Mouse (Mus musculus): ENCODE data around the gene Htatip2. TPM values are rescaled to one million over a fixed set of nuclear protein-coding genes. Genes with fewer than 3 reads are reported as not detected.

Gene Htatip2
- total RNA-seq, 2 experiments from 2014 or later: 5.3 to 6.9 TPM

DNA sequence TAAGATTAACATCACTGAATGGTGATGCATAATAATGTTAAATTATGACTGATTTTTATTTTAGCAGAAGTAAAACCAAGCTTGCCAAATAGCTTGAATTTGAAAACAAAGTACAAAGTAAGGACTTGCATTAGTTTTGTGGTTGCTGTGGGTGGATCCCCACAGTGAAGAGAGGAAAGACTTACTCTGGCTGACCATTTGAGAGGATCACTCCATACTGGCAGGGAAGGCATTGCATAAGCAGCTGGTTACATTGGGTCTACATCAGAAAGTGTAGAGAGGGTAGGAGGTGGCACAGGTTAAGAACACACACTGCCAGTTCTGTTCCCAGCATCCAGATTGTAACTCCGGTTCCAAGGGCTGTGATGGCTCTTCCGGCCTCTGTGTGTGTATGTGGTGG is 24.1 kb downstream of the Htatip2 start:
- no peak for DNase-seq
- intact Hi-C loops (cut with DNase I): no loop called here

DNA sequence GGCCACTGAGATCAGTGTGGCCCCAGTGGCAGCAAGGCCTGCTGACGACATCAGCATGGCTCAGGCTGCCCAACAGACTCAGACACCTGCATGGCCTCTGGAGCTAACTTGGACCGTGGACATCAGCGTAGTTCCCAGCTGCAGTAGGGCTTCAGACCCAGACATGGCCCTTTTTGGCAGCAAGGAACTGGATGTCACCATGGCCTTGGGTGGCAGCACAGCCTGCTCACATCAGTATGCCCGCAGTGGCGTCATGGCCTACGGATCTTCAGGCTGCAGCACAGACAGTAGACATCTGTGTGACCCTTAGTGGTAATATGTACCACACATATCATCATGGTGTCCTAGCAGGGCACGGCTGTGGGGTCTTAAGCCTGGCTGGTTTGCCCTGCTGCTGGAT is 26.2 kb downstream of the Htatip2 start:
- no peak for DNase-seq
- intact Hi-C loops (cut with DNase I): no loop called here

DNA sequence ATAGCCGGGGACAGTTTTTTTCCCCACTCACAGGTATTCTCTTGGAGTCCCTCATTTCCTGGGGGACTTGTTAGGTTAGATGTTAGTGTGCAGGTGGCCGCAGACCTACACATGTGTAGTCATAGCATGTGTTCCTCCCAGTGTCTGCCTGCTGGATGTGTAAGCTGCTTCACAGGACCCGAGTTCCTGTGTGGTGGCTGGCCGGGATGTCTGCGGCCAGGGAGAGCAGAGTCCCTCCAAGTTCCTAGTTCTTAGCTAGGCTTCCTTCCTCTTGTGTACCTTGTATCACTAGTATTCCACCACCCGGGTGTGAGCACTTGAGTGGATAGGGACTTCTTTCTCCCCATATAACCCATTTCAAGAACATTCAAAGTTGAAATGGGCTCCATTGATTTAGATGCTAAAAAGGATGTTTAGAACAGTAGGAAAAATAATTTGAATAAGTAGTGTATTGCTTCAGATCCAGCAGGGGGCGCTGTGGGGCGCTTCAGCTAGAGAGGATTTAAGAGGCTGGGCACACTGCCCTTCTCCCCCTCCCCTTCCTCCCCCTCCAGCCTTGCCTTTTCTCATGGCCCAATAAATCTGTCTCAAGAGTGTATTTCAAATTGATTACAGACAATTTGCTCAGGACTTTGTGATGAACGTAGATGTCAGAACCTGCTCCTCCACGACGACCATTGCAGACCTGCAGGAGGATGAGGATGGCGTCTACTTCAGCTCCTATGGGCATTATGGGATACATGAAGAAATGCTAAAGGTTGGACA is 27.9 kb downstream of the Htatip2 start:
- peak; percentile 58 to 64 for DNase-seq
- intact Hi-C loops (cut with DNase I): no loop called here

DNA sequence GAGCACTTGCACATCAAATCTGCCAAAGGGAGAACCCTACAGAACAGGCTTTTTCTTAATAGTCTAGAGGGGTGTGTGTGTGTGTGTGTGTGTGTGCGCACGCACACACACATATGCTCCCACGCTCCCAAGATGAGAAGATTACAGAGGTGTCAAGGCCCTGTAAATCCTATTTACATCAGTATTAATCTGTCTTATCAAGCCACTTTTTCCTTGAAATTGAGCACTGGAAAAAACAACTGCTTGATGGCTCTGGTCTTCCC is 28.4 kb downstream of the Htatip2 start:
- no peak for DNase-seq
- intact Hi-C loops (cut with DNase I): no loop called here

DNA sequence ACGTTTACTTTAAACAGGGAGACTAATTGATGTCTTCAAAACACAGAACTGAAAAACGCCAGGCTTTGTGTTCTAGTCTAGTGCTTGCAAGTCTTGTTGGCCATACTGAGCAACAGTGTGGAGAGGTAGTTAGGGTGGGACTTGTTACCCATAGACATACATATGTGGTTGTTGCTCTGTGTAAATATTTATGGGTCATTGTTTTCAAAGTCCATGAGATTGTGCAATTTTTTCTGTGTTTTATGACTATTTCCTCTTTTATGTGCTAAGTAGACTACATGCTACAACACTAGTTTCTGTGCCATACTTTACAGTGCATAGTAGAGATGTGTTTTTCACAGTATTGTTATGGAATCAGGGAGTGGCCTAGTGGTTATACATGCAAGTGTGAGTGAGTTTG is 35.4 kb downstream of the Htatip2 start:
- no peak for DNase-seq
- intact Hi-C loops (cut with DNase I): no loop called here

DNA sequence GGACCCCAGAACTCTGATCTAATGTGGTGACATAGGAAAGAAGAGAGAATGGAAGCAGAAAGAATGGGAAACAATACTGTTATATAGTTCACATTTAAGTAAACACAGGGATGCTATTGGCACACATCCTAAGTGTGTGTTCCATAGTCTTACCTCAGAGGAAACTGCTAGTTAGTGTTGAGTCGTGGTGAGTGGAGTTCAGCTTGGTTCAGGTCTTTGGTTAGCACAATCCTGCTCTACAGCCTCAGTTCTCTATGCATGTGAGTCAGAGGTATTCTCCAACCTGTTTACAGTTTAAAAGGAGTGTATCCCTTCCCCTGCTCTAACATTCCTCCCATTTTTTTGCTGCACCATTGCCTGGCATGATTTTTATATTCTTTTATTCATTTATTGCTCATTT is 38.3 kb downstream of the Htatip2 start:
- no peak for DNase-seq

DNA sequence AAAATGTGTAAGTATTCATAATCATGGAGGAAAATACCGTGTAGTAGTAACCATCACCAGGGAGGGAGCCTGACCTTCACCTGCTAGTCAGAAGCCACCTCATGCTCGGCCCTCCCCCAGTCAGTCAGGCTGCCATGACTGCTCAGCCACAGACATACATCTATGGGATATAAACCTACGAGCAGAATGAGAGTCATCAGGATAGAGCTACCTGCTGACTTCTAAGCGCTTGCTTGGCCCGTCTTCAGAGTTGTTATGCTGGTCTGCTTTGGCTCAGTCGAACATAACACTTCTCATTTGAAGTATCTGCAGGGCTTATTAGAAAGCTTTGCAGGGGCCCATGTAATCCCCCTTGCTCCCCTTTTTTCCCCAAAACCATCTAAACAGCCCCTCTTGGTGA is 44.6 kb downstream of the Htatip2 start:
- intact Hi-C loops (cut with DNase I): no loop called here
- DNase-seq: no peak

More for the DNA sequence above, 38.3 kb downstream of the Htatip2 start:
- intact Hi-C loops (cut with DNase I): no loop called here

DNA sequence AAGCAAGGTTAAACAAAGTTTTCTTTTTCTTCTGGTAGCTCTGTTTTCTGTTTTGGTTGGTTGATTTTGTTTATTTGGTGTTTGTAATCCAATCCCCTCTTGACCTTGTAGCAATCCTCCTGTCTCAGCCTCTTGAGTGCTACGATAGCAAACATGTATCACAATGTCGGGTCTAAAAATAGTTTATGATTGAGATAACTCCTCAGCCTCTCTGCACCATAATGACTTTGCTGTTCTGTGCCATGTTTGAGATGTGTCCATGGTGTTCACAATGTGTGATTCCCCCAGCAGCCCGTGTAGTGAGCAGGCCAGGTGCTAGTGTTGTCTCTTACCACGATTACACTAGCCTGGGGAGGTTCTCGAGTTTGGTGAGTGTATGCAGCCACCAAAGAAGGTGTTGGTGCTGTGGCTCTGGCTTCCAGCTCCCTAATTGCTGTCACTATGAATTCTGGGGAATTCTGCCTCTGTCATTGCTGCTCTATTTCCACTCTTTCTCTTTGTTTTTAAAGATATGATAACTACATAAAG is 45.8 kb downstream of the Htatip2 start:
- no peak for DNase-seq
- intact Hi-C loops (cut with DNase I): no loop called here

DNA sequence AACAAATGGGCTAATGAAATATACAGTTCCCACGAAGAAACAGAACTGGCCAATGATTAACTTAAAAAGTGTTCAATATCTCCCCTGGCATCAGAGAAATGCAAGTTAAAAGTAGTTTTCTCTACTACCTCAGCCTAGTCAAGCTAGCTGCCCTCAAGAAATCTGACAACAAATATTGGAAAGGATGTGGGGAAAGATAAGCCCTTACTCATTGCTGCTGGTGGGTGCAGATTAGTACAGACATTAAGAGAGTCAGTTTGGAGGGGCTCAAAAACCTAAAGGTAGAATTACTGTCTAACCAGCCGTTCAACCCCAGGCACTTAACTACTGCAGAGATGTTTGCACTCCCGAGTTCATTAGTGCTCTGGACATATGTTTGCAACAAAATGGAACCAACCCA is 46.7 kb downstream of the Htatip2 start:
- intact Hi-C loops (cut with DNase I): no loop called here
- DNase-seq: no peak

DNA sequence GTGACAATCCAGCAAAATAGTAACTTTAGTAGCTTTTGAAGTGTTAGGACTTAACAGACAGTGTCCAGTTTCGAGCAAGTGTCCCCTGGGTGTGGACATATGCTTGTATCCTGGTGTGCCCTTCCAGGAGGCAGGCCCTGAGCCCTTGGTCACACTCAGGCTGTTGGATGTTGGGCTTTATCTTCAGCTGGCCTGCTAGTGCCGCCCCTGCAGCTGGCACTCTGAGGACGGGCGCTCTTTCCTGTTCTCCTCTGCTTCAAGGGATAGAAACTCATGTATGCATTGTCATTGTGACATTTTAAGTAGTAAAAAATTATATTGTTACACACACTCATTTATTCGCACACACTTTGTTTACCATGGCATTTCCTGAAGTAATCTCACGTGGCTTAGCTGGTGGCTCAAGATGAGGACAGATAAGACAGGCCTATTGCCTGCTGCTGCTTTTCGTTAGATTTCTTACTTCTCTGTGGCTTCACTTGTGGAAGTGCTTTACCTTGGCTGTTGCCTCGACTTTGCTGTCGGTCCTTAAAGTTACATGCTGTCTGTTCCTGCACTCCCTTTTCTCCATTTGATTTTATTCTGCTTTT is 48.3 kb downstream of the Htatip2 start:
- intact Hi-C loops (cut with DNase I): no loop called here
- no peak for DNase-seq

DNA sequence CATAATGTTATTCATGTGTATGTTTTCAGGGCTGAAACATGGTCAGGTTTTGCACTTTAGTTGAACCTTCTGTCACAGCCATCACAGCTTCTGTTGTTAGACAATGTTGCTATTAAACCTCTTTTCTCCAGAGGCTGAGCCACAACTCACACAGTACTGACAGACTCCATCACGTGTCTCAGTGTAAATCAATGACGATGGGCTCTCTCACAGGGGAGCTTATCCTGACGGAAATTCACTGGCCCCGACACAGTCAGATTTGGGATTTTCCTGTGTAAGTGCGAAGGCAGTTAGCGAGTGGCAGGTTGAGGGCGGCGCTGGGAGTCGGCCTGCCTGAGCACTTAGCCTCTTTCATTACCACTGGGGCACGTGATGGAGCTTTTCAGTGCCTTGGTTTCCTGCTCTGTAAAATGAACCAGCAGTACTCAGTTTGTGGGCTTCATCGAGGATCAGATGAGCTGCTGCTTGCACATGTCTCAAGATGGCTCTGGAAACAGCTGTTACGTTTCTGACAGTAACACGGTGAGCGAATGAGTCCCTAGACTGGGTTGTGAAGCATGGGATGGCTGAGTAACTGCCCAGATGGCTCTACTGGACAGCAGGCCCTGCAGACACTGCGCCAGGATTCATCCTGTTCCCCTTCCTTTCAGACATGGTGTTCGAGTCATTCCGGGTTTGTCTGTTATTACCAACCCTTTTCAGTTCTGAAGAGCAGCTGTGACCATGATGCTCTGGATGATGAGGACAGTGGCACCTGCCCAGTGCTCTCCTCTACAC is 49.1 kb downstream of the Htatip2 start:
- intact Hi-C loops (cut with DNase I): no loop called here
- DNase-seq: no peak

DNA sequence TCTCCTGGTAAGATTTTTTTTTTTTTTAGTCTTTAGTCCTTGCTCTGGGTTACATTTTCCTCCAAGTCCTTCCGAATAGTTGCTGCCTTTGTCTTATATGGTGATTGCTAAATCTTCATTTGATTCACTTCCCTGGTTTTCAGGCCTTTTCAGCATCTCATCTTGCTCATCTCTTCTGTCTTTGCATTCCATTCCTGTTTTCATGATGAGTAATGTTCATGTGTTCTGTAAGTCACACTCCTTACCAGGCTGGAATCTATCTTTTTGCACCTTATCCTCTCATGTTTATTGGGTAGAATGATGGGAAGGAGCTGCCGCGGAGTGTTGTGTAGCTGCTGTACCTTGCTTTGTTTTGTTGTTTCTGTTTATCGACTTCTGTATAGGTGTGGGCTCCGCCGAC is 50.2 kb downstream of the Htatip2 start:
- DNase-seq: no peak

DNA sequence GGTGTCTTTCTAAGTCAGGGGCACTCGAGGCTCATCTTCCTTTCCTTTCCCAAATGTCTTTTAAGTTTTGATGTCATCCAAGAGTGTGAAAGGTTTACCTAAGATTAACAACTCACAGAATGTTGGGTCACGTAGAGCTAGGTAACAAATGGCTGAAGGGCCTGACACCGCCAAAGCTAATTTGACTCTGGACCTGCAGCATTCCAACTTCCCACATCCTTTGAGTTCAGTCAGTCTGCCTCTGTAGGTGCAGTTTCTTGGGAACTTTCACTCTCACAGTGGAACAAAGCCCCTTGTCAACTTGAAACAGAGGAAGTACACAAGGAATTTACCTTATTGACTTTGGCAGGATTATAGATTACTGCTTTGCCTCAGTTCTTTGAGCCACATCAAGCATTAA is 50.6 kb downstream of the Htatip2 start:
- intact Hi-C loops (cut with DNase I): no loop called here
- no peak for DNase-seq

More for the DNA sequence above, 50.2 kb downstream of the Htatip2 start:
- intact Hi-C loops (cut with DNase I): no loop called here

DNA sequence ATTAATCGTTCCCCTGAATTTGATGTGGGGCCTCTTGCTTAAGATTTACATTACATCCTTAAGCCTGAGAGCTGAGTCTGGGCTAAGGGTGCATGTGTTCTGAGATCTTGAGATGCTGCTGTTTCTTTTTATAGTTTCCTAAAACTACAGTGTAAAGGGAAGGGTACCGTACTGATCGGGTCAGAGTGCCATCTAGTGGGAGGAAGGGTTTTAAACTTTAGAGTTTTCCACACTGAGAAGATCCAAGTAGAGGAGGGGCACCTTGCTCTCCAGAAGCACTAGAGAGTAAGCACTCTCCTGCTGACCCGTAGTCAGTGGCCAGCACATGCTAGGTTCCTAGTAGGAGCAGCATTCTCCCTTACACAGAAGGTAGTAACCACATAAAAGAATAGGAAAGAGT is 52.4 kb downstream of the Htatip2 start:
- DNase-seq: peak in 1 of 2 experiments; percentile 2
- intact Hi-C loops (cut with DNase I): loop anchor here (5.0 kb wide), 1 partner anchor 66 kb away; no protein-coding TSS in a partner anchor

DNA sequence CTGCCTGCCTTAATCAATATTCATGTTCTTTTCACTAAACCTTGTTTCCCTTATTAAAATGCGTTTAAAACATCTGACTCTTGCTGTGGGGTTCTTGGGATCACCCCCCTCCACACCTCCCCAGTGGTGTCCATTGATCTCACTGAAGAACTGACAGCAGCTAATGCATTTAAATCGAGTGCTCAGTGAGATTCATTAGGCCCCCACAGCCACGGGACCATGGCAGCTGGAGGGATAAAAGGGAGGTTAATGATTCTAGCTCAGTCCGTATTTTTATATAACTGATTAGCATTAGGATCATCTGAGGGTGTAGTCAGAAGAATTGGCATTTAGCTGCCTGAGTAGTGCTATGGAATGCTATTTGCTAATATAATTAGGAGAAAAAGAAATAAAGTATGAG is 60.5 kb downstream of the Htatip2 start:
- no peak for DNase-seq
- intact Hi-C loops (cut with DNase I): no loop called here

DNA sequence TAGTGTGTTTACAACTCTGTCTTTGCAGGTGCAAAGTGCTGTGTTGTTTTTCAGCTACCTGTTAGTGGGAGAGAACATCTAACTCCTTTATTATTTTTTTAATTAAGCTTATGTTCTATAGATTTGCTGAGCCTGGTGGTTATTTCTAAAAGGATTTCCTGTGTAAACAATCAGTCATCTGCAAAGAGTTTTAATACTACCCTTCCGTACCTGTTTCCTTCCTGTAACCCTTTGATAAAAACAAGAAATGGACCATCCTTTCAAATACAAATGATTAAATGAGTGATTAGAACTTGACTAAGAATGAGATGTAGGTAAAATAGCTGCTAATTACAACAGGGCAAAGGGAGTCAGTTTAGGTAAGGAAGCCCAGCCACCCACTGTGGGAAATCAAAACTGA is 62.5 kb downstream of the Htatip2 start:
- no peak for DNase-seq
- intact Hi-C loops (cut with DNase I): no loop called here

DNA sequence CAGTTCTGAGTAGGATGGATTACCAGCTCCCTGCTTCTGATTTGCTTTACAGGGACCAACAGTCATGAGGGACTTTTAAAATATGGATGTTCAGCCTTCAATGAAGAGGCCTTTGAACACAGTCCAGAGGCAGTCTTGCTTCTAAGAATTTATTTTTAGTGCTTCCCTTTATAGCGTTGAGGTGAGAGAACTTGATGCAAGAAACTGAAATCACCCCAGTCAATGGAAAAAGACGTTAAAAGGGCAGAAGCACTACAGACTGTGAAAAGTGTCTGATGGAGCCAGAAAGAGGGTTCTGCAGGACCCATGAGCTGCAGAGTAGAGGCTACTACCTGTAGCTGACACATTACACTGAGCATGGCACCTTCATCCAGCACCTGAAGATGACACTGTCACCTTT is 63.1 kb downstream of the Htatip2 start:
- intact Hi-C loops (cut with DNase I): no loop called here
- no peak for DNase-seq

Other genes with a start within 250 kb of the Htatip2 start
- gene Dbx1, start 122.3 kb upstream of the Htatip2 start, total RNA-seq (2021): not detected
- gene Prmt3, start 19.2 kb downstream of the Htatip2 start, total RNA-seq (2021): 10 to 100 TPM; 10.1 to 10.2 TPM
- gene Slc6a5, start 151.0 kb downstream of the Htatip2 start, total RNA-seq (2021): not detected
- not detected for gene Nell1, start 215.7 kb downstream of the Htatip2 start, total RNA-seq (2021)